Mouse (Mus musculus) thymus, adult 18-20 months (tissue): ENCODE measurements around the gene Psmb9.

ENCODE experiments used
- DNase-seq, 2 experiments: peaks; one replicate each; pipeline ENCODE4 v3.0.0; 2022; ENCODE audit warnings: mixed read lengths in 2 of 2

Gene Psmb9

DNA sequence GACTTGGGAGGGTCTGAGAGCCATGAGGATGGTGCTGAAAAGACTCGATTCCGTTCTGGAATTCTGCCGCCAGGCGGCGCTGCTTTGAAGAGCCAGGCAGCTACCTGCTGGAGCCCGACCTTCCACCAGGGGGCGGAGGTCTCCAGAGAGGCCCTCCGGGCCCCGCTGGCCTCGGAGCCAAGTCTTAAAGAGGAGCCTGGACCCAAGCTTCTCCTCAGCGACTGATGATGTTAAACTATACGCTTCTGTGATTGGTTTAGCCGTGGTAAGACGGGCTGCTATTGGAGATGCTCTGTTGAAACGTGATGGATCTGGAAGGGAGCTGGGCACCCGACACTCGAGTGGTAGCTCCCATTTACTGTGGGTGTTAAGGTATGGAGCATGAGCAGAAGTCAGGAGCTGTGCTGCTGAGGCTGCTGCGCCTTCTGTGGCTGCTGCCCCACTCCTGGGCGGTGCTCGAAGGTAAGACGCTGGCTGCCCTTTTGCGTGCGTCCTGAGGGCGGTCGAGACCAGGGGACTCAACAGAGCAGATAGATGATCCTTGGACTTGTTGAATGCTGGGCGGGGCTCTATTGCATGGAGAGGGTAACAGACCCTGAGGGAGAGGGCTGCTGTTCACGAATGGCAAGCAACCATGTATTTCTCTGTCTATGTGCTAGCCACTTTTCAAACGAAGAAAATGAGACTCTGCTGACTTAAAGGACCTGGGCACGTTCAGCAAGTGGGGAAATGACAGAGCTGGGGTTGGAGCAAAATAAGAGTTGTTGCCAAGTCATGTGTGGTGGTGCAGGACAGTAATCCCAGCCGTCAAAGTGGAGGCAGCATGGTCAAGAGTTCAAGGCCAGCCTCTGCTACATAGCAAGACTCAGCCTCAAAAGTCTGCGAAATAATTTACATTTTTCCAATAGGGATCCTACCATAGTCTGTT lies 52.0 kb downstream of the Psmb9 start:
- peak; percentile 94 to 96 for DNase-seq

- DNase-seq = no peak
These were observed 53.1 kb downstream of the Psmb9 start for GRCm38 (mm10) chr17:34134451-34134850.

DNA sequence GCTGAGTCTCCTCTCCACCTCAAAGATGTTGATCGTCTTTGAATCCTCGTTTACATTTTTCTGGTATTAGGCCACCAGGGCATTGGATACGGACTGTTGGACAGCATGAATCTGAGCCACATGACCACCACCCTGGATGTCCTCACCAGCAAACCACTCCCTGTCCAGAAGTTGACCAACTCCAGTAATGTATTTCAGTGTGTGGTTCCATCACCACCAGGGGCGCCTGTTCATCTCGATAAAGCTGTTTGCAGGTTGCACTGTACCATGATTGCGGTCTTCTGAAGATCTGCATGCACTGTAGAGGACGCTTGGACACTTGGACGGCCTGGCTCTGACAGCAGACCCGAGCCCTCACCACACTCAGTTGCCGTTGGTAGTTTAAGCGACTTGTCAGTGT lies 54.3 kb downstream of the Psmb9 start:
- peak in 1 of 2 experiments; percentile 14 for DNase-seq
